ENCODE assay signal across 23 mouse cellular contexts in the genomic region with DNA sequence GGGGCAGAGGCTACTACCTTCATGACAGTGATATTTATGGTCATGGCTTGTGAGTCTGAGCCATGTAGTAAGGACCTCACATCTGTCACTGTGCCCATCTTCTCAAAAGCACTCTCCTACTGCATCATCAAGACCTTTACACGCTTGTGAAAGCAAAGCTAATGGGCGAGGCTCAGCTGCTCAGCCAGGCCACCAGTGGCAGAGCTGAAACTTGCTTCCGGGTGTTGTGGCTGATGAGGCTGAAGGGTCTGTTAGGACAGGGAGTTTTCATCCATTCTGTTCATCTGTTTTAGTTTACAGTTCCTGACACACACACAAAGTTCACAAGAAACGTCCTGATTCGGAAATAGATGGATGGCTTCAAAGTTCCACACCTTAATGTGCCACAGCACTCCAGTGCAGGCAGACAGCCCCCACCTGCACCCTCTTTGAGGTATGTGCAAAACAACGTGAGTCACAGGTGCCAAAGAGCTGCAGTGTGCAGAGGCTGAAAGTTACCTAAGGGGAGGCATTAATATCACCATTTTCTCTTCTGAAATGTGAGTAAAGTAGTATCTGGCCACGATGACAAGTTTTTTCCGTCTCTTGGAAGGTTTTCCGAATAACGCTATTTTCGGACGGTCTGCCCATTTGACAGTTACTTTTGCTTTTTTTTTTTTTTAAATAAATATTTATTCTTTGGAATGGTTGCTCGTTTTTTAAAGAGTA.
DNase-seq lines count a peak whose midpoint lies in the region; ATAC-seq and TF ChIP-seq lines count a peak whose summit lies in the region.
"Had no signal": no experiment of that assay in that cellular context is flagged by ENCODE, and none has a peak within 500 bp of the region (broad histone marks: within the 10 kb centered on the region; RNA-seq: fewer than 3 reads in every experiment).

No protein-coding gene starts in this region.

- no peak overlapping the region for H3K4me2 ChIP-seq in lung, embryonic 16.5 days (ENCODE audit: low read depth, low read length)
- H3K4me2 ChIP-seq: embryonic facial prominence, embryonic 13.5 days; forebrain, embryonic 15.5 days; liver, embryonic 13.5 days; neural tube, embryonic 12.5 days had no signal

- 52% methylated on average over 13 of the region's 13 CpGs for WGBS in lung, embryonic 16.5 days
- WGBS in bone marrow, adult 2 months = 77% methylated on average over 13 of the region's 13 CpGs

- H3K4me1 ChIP-seq in lung, embryonic 16.5 days (replicated peaks; ENCODE audit: control insufficient read depth, insufficient read depth, low read length) = peaks cover 6% of the 10 kb centered on the region
- peaks cover 6% of the 10 kb centered on the region; the same call in 1 of the 2 replicates for H3K4me1 ChIP-seq in bone marrow, adult 2 months (ENCODE audit: control insufficient read depth, insufficient read depth, low read length)
- H3K4me1 ChIP-seq: forebrain, embryonic 15.5 days; hindbrain, embryonic 10.5 days; liver, embryonic 13.5 days; midbrain, embryonic 10.5 days had no signal

- TF ChIP-seq CTCF in bone marrow, adult 2 months (IDR thresholded peaks at IDR 0.05; ENCODE audit: control insufficient read depth, insufficient read depth, low read length) = no peak

- peaks cover 2% of the 10 kb centered on the region; the same call in 1 of the 2 replicates for H3K36me3 ChIP-seq in lung, embryonic 16.5 days (ENCODE audit: control insufficient read depth, insufficient read depth, low read length)
- no peaks in the 10 kb centered on the region for H3K36me3 ChIP-seq in splenic B cell, adult 2 months (ENCODE audit: control insufficient read depth, insufficient read depth, low read length, poor library complexity, severe bottlenecking)
- H3K36me3 ChIP-seq: embryonic facial prominence, embryonic 13.5 days; forebrain, embryonic 15.5 days; hindbrain, embryonic 10.5 days; liver, embryonic 13.5 days; midbrain, embryonic 10.5 days; neural tube, embryonic 12.5 days had no signal

- H3K27me3 ChIP-seq in lung, embryonic 16.5 days (ENCODE audit: control insufficient read depth, insufficient read depth, low read depth, low read length) = no peaks in the 10 kb centered on the region
- no peaks in the 10 kb centered on the region for H3K27me3 ChIP-seq in splenic B cell, adult 2 months (ENCODE audit: control insufficient read depth, insufficient read depth, low read length, poor library complexity, severe bottlenecking)
- H3K27me3 ChIP-seq: forebrain, embryonic 15.5 days; liver, embryonic 13.5 days; neural tube, embryonic 12.5 days had no signal

- no peak for DNase-seq in lung, postnatal 25 days (ENCODE audit: low spot score)
- DNase-seq in CD4-positive, CD25-positive, alpha-beta regulatory T cell, adult 2 months (ENCODE audit: low read depth, low spot score) = peak; percentile 55
- peak; percentile 35 for DNase-seq in splenic B cell, adult 2 months (ENCODE audit: low read depth, low spot score)
- DNase-seq in adrenal gland, adult 8-10 months = no peak
- no peak for DNase-seq in c-Kit-positive CD71-positive TER-119-positive erythroid progenitor cells, embryonic 14.5 days (ENCODE audit: low spot score)
- DNase-seq: adrenal gland, adult 2 months; cerebellum, adult 11 months; cerebellum, postnatal 10 days; gastrocnemius, postnatal 14 days; kidney, adult 2 months; kidney, postnatal 10 days; liver, embryonic 13.5 days; spleen, adult 18-20 months; thymus, adult 2 months had no signal

- H3K9ac ChIP-seq in lung, embryonic 16.5 days (ENCODE audit: low read length) = no peak overlapping the region
- H3K9ac ChIP-seq: embryonic facial prominence, embryonic 13.5 days; forebrain, embryonic 15.5 days; liver, embryonic 13.5 days; neural tube, embryonic 12.5 days had no signal

- no peak overlapping the region for H3K4me3 ChIP-seq in lung, embryonic 16.5 days (ENCODE audit: low read length)
- no peak overlapping the region for H3K4me3 ChIP-seq in bone marrow, adult 2 months (replicated peaks; ENCODE audit: control insufficient read depth, low read depth, low read length)
- H3K4me3 ChIP-seq: embryonic facial prominence, embryonic 13.5 days; forebrain, embryonic 15.5 days; hindbrain, embryonic 10.5 days; layer of hippocampus, adult 2 months; liver, embryonic 13.5 days; midbrain, embryonic 10.5 days; neural tube, embryonic 12.5 days had no signal

- peak overlapping the region; percentile 27; the same call in 1 of the 2 replicates for H3K27ac ChIP-seq in lung, embryonic 16.5 days (ENCODE audit: low read length)
- peak overlapping the region; percentile 54 for H3K27ac ChIP-seq in bone marrow, adult 2 months (ENCODE audit: control insufficient read depth, insufficient read depth, low read depth, low read length, poor library complexity)
- H3K27ac ChIP-seq: forebrain, embryonic 15.5 days; hindbrain, embryonic 10.5 days; layer of hippocampus, adult 2 months; liver, embryonic 13.5 days; macrophage; midbrain, embryonic 10.5 days; neural tube, embryonic 12.5 days had no signal

- no peak for TF ChIP-seq POLR2A in bone marrow, adult 2 months (IDR thresholded peaks at IDR 0.05; ENCODE audit: borderline replicate concordance, control insufficient read depth, low read depth, low read length)

- no peaks in the 10 kb centered on the region for H3K9me3 ChIP-seq in lung, embryonic 16.5 days (ENCODE audit: control insufficient read depth, low read length)
- H3K9me3 ChIP-seq: embryonic facial prominence, embryonic 13.5 days; forebrain, embryonic 15.5 days; hindbrain, embryonic 10.5 days; liver, embryonic 13.5 days; midbrain, embryonic 10.5 days; neural tube, embryonic 12.5 days had no signal

- peak; percentile 49; the same call in 1 of the 2 replicates for ATAC-seq in lung, embryonic 16.5 days (ENCODE audit: low read depth)
- ATAC-seq: forebrain, embryonic 15.5 days had no signal

Comparison
In these comparisons a context has a peak if more than half of its experiments do, and no peak if none do; other contexts are left out.
1. DNase-seq: peak in CD4-positive, CD25-positive, alpha-beta regulatory T cell, adult 2 months (single experiment) and splenic B cell, adult 2 months (single experiment); none in lung, postnatal 25 days (single experiment), adrenal gland, adult 8-10 months (single experiment) and c-Kit-positive CD71-positive TER-119-positive erythroid progenitor cells, embryonic 14.5 days (single experiment).